ENCODE assay signal across 27 mouse cellular contexts in genomic region chr12:116089836-116090235, GRCm38 (mm10). TPM values are rescaled to one million over a fixed set of nuclear protein-coding genes. Genes with fewer than 3 reads are reported as not detected.
DNase-seq lines count a peak whose midpoint lies in the region; ATAC-seq and TF ChIP-seq lines count a peak whose summit lies in the region.
"Had no signal": no experiment of that assay in that cellular context is flagged by ENCODE, and none has a peak within 500 bp of the region (broad histone marks: within the 10 kb centered on the region; RNA-seq: fewer than 3 reads in every experiment).

No protein-coding gene starts in this region.

- intact Hi-C loops in left cerebral cortex, postnatal 10 days (cut with DNase I): no loop called here

- no peak overlapping the region for H3K4me3 ChIP-seq in cerebellum, adult 2 months (replicated peaks; ENCODE audit: insufficient read depth, low read depth, low read length)
- H3K4me3 ChIP-seq: embryonic facial prominence, embryonic 10.5 days; embryonic facial prominence, embryonic 13.5 days; erythroblast, embryonic 14.5 days; forebrain, embryonic 12.5 days; forebrain, embryonic 15.5 days; heart, embryonic 13.5 days had no signal

- ATAC-seq in cerebellum, adult (ENCODE audit: insufficient number of reproducible peaks, low FRiP score, low TSS enrichment): peak; percentile 77
- ATAC-seq: activated CD4-positive, CD25-positive, alpha-beta regulatory T cell, adult 4 months; forebrain, embryonic 15.5 days; hindbrain, postnatal 0 days; inflammation-experienced regulatory T-cells, adult 6 months; intestine, embryonic 16.5 days had no signal

- H3K27me3 ChIP-seq in cerebellum, adult 2 months (ENCODE audit: control insufficient read depth, insufficient read depth, low read length): no peaks in the 10 kb centered on the region
- H3K27me3 ChIP-seq: embryonic facial prominence, embryonic 13.5 days; forebrain, embryonic 12.5 days; forebrain, embryonic 15.5 days; heart, embryonic 13.5 days had no signal

- TF ChIP-seq POLR2A in cerebellum, adult 2 months (IDR thresholded peaks at IDR 0.05; ENCODE audit: borderline replicate concordance, insufficient read depth, low read length): no peak

- H3K4me1 ChIP-seq in cerebellum, adult 2 months (ENCODE audit: control insufficient read depth, insufficient read depth, low read length): peaks cover 20% of the 10 kb centered on the region; the same call in 1 of the 2 replicates
- H3K4me1 ChIP-seq: embryonic facial prominence, embryonic 10.5 days; embryonic facial prominence, embryonic 13.5 days; forebrain, embryonic 12.5 days; forebrain, embryonic 15.5 days; heart, embryonic 13.5 days had no signal

- 36% methylated on average over 3 of the region's 3 CpGs for WGBS in cerebellum, adult 2 months

- no peak for DNase-seq in cerebellum, postnatal 10 days
- DNase-seq in brain, adult 2 months (ENCODE audit: low read depth, low spot score): peak; percentile 92
- peak; percentile 64 to 88 for DNase-seq in cerebellum, adult 2 months
- peak; percentile 87 for DNase-seq in cerebellum, adult 9-11 months
- DNase-seq in lung, postnatal 10 days: no peak
- DNase-seq in gastrocnemius, adult 18-20 months (ENCODE audit: low spot score): no peak
- no peak for DNase-seq in left cerebral cortex, postnatal 10 days (ENCODE audit: extremely low spot score in 1 of 2, low spot score in 2 of 2)
- DNase-seq: adrenal gland, postnatal 10 days; adrenal gland, postnatal 36 days; gastrocnemius, postnatal 10 days; gastrocnemius, postnatal 36 days; heart, postnatal 14 days; heart, postnatal 4 days; kidney, adult 18-20 months; kidney, adult 9 months had no signal

- H3K27ac ChIP-seq in cerebellum, adult 2 months (ENCODE audit: insufficient read depth, low read length): peak overlapping the region; percentile 76
- H3K27ac ChIP-seq: embryonic facial prominence, embryonic 10.5 days; embryonic facial prominence, embryonic 13.5 days; forebrain, embryonic 12.5 days; forebrain, embryonic 15.5 days; heart, embryonic 13.5 days; hindbrain, embryonic 14.5 days; hindbrain, postnatal 0 days had no signal

- no peak for TF ChIP-seq CTCF in cerebellum, adult 2 months (IDR thresholded peaks at IDR 0.05; ENCODE audit: borderline replicate concordance, insufficient read depth, low read depth, low read length)

RNA-seq across cellular contexts. Expression of gene Vipr2, which starts 12.3 kb away (rescaled TPM):
- polyA plus RNA-seq in cerebellum, adult 2 months (2012; rRNA removed): 7.8 and 11.2 TPM in 2 replicates
- total RNA-seq in gastrocnemius, adult 18-20 months (2021): 1 to 10 TPM in 1 of 2 experiments, under 1 TPM in 1; 0.87 to 1.5 TPM
- total RNA-seq in left cerebral cortex, postnatal 10 days (2021): 1 to 10 TPM; 2.0 to 2.3 TPM
- polyA plus RNA-seq: erythroblast, embryonic 14.5 days had no signal

RNA-seq across cellular contexts. Expression of gene Zfp386, which starts 42.3 kb away (rescaled TPM):
- polyA plus RNA-seq in cerebellum, adult 2 months (2012; rRNA removed): 27.9 and 34.0 TPM in 2 replicates
- total RNA-seq in gastrocnemius, adult 18-20 months (2021): 10 to 100 TPM; 22.5 to 27.7 TPM
- 10 to 100 TPM; 40.4 to 40.8 TPM for total RNA-seq in left cerebral cortex, postnatal 10 days (2021)

Comparison
In these comparisons a context has a peak if more than half of its experiments do, and no peak if none do; other contexts are left out.
1. DNase-seq: peak in brain, adult 2 months (single experiment), cerebellum, adult 2 months (2 of 2) and cerebellum, adult 9-11 months (single experiment); none in cerebellum, postnatal 10 days (0 of 2), lung, postnatal 10 days (single experiment), gastrocnemius, adult 18-20 months (single experiment) and left cerebral cortex, postnatal 10 days (0 of 2).